Mouse (Mus musculus): ENCODE results near the gene Rara. TPM values are rescaled to one million over a fixed set of nuclear protein-coding genes. Genes with fewer than 3 reads are reported as not detected.

The Rara gene
- polyA plus RNA-seq, 1 experiment, result 6.3 TPM

DNA sequence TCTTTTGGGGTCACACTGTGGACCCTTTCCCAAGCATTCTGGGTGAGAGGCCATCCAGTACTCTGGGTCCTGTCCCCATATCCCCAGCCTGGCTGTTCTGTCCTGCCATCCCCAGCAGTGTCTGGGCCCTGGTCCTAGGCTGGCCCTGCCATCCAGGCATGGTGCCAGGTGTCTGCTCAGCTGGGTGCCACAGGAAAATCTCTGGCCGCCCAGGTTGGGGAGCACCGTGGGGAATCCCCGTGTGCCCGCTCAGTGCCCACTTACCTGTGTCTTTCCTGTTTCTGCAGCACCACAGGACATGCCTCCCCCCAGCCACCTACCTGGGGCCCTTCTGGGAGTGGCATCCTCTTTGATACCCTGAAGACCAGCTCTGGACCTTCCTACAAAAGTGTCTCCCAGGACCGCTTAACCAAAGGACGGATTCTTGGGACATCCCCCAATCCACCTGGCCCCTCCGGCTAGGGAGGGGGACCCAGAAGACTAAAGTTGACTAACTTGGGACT, 22.4 kb downstream of the Rara start:
- Histone ChIP-seq H3K4me3 (ENCODE audit: insufficient read depth, low read length) (no peak overlapping the region), H3K4me1 (ENCODE audit: control insufficient read depth, insufficient read depth, low read length) (peaks cover 3% of the 10 kb centered on the region), H3K27ac (ENCODE audit: insufficient read depth, low read length) (no peak overlapping the region)
- no peak for TF ChIP-seq CTCF (IDR thresholded peaks at IDR 0.05; ENCODE audit: extremely low read depth, insufficient read depth, low read length)
- TF ChIP-seq POLR2A (IDR thresholded peaks at IDR 0.05; ENCODE audit: extremely low read depth, insufficient read depth, low read length), result no peak

GRCm38 (mm10) chr11:98950484-98950883, 22.9 kb downstream of the Rara start:
- Histone ChIP-seq H3K4me1 (ENCODE audit: control insufficient read depth, insufficient read depth, low read length) (peaks cover 5% of the 10 kb centered on the region), H3K27ac (ENCODE audit: insufficient read depth, low read length) (no peak overlapping the region), H3K4me3 (ENCODE audit: insufficient read depth, low read length) (no peak overlapping the region)
- TF ChIP-seq POLR2A (IDR thresholded peaks at IDR 0.05; ENCODE audit: extremely low read depth, insufficient read depth, low read length), result no peak
- no peak for TF ChIP-seq CTCF (IDR thresholded peaks at IDR 0.05; ENCODE audit: extremely low read depth, insufficient read depth, low read length)

GRCm38 (mm10) chr11:98951026-98951906, 23.6 kb downstream of the Rara start:
- 0 out of 2 replicates have a peak overlapping the region, but pooled peaks have one; percentile 18 for H3K27ac ChIP-seq (ENCODE audit: insufficient read depth, low read length)
- TF ChIP-seq CTCF (IDR thresholded peaks at IDR 0.05; ENCODE audit: extremely low read depth, insufficient read depth, low read length), result no peak
- H3K4me3 ChIP-seq (ENCODE audit: insufficient read depth, low read length), result no peak overlapping the region
- peaks cover 5% of the 10 kb centered on the region for H3K4me1 ChIP-seq (ENCODE audit: control insufficient read depth, insufficient read depth, low read length)

DNA sequence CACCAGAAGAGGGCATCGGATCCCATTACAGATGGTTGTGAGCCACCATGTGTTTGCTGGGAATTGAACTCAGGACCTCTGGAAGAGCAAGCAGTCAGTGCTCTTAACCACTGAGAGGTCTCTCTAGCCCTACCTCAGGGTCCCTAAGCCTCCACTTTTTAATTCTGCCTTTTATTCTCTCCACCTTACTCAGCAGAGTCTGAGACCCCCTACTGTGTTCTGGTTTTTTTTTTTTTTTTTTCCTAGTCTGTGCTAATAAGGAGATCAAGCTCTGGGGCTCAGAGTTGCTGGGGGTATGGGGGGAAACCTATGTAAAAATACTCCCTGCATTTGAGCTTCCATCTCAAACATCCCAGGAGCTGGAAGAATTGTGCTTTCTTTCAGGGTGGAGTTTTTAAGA, 24.5 kb downstream of the Rara start:
- no peak overlapping the region for H3K4me3 ChIP-seq (ENCODE audit: insufficient read depth, low read length)

DNA sequence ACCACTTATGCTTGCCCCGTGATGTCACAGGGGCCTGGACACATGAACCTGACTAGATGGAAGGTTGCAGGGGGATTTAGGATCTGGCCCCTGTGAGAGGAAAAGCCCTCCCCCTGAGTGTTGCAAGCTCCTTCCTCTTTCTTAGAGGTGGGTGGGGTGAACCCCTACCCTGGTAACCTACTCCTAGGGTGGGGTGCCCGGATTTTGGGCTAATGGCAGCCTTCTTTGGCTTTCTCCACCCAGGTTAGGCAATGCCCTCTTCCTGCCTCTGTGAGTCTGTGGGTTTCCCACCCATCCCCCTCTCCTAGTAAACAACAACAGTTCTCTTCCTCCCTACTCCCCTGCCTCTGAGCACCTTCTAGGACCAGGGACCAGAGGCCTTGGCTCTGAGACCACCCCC, 25.1 kb downstream of the Rara start:
- TF ChIP-seq POLR2A (IDR thresholded peaks at IDR 0.05; ENCODE audit: extremely low read depth, insufficient read depth, low read length) (no peak), CTCF (IDR thresholded peaks at IDR 0.05; ENCODE audit: extremely low read depth, insufficient read depth, low read length) (no peak)
- H3K4me3 ChIP-seq (ENCODE audit: insufficient read depth, low read length), result no peak overlapping the region
- no peak overlapping the region for H3K27ac ChIP-seq (ENCODE audit: insufficient read depth, low read length)
- H3K4me1 ChIP-seq (ENCODE audit: control insufficient read depth, insufficient read depth, low read length), result peaks cover 5% of the 10 kb centered on the region

More for the DNA sequence above, 24.5 kb downstream of the Rara start:
- Histone ChIP-seq H3K27ac (ENCODE audit: insufficient read depth, low read length) (no peak overlapping the region), H3K4me1 (ENCODE audit: control insufficient read depth, insufficient read depth, low read length) (peaks cover 5% of the 10 kb centered on the region)
- TF ChIP-seq CTCF (IDR thresholded peaks at IDR 0.05; ENCODE audit: extremely low read depth, insufficient read depth, low read length) (no peak), POLR2A (IDR thresholded peaks at IDR 0.05; ENCODE audit: extremely low read depth, insufficient read depth, low read length) (no peak)

- peaks cover 5% of the 10 kb centered on the region for H3K4me1 ChIP-seq (ENCODE audit: control insufficient read depth, insufficient read depth, low read length)
- no peak overlapping the region for H3K27ac ChIP-seq (ENCODE audit: insufficient read depth, low read length)
- TF ChIP-seq CTCF (IDR thresholded peaks at IDR 0.05; ENCODE audit: extremely low read depth, insufficient read depth, low read length) (no peak), POLR2A (IDR thresholded peaks at IDR 0.05; ENCODE audit: extremely low read depth, insufficient read depth, low read length) (no peak)
- no peak overlapping the region for H3K4me3 ChIP-seq (ENCODE audit: insufficient read depth, low read length)
Measured at GRCm38 (mm10) chr11:98953361-98953760, 25.7 kb downstream of the Rara start.

GRCm38 (mm10) chr11:98953835-98954320, 26.3 kb downstream of the Rara start:
- H3K27ac ChIP-seq (ENCODE audit: insufficient read depth, low read length), result no peak overlapping the region
- H3K4me1 ChIP-seq (ENCODE audit: control insufficient read depth, insufficient read depth, low read length), result peaks cover 5% of the 10 kb centered on the region
- no peak overlapping the region for H3K4me3 ChIP-seq (ENCODE audit: insufficient read depth, low read length)
- TF ChIP-seq POLR2A (IDR thresholded peaks at IDR 0.05; ENCODE audit: extremely low read depth, insufficient read depth, low read length) (no peak), CTCF (IDR thresholded peaks at IDR 0.05; ENCODE audit: extremely low read depth, insufficient read depth, low read length) (no peak)

DNA sequence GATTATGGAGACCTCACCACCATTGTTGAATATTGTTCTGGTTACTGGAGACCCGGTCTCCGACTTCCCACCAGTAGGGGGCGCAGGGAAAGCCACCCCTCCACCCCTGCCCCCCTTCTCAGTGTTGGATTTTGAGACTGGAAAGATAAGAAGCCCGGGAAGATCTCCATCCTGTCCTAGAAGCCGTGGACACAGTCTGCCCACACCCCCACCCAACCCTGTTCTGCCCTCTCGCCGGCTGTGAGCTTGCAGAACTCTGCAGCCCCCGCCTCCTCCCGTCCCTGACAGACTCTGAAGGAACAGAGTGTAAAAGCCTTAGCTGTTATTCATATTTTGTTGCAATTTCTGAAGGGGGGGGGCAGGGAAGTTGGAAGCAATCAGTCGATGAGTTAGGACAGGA, 26.8 kb downstream of the Rara start:
- TF ChIP-seq CTCF (IDR thresholded peaks at IDR 0.05; ENCODE audit: extremely low read depth, insufficient read depth, low read length), result no peak; the same call in 1 of the 2 replicates
- no peak for TF ChIP-seq POLR2A (IDR thresholded peaks at IDR 0.05; ENCODE audit: extremely low read depth, insufficient read depth, low read length)
- H3K27ac ChIP-seq (ENCODE audit: insufficient read depth, low read length), result no peak overlapping the region
- no peak overlapping the region for H3K4me3 ChIP-seq (ENCODE audit: insufficient read depth, low read length)
- H3K4me1 ChIP-seq (ENCODE audit: control insufficient read depth, insufficient read depth, low read length), result peaks cover 5% of the 10 kb centered on the region

DNA sequence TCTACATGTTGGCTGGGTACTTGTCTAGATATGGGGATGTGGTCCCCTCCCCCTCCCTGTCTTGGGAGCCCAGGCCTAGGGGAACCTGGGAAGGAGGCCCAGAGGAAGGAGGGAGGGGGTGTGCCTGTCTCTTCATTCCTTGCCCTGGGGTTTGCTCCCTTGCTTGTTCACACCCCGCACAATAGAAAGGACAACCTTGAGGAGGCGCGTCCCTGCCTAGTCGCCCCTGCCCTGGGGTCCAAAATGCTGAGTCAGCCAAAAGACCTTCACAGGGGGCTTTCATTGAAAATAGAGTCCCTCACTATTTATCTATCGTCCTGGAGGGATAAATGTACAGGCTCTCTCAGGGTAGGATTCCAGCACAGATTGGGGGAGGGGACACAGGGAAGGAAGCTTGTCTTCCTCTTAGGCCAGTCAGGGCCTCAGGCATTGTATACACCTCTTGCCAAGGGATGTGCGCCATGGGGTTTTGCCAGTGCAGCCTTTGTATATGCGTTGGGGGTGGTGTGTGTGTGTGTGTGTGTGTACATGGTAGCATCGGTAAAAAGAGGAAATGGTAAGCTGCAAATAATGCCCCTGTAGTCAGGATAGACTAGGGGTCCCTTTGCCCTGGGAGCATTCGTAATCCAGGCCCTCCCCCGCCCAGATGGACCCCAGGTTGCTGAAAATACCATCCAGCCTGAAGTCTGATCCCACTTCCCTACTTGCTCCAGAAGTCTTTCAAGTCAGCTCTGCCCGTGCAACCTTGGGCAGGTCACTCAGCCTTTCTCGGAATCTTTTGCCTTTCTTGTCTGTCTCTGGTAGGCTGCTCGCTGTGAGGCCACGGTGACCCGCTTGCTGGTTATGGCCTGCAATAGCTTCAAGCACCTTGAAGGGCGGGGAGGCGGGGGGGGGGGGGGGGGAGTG, 27.4 kb downstream of the Rara start:
- Histone ChIP-seq H3K4me3 (ENCODE audit: insufficient read depth, low read length) (no peak overlapping the region), H3K27ac (ENCODE audit: insufficient read depth, low read length) (no peak overlapping the region), H3K4me1 (ENCODE audit: control insufficient read depth, insufficient read depth, low read length) (peaks cover 5% of the 10 kb centered on the region)
- TF ChIP-seq CTCF (IDR thresholded peaks at IDR 0.05; ENCODE audit: extremely low read depth, insufficient read depth, low read length), result no peak
- no peak for TF ChIP-seq POLR2A (IDR thresholded peaks at IDR 0.05; ENCODE audit: extremely low read depth, insufficient read depth, low read length)
